Mouse (Mus musculus) gastrocnemius, postnatal 4 days (tissue): ENCODE measurements around the gene Cdh10. TPM values are rescaled to one million over a fixed set of nuclear protein-coding genes. Genes with fewer than 3 reads are reported as not detected.

Experiments
- DNase-seq, 2 experiments: peaks; one replicate each; pipeline ENCODE4 v3.0.0; 2021 to 2022; ENCODE audit warnings: low spot score in 2 of 2, mixed read lengths in 2 of 2
- total RNA-seq, 2 experiments: library from RNA; stranded (reverse); gene quantifications; 2 replicates each; pipeline ENCODE4 v1.2.3; 2021

Gene Cdh10
- total RNA-seq, 2 experiments from 2014 or later: 0.49 to 0.64 TPM

- DNase-seq: no peak
These were observed 133.5 kb downstream of the Cdh10 start for GRCm38 (mm10) chr15:18952266-18952665.

GRCm38 (mm10) chr15:18975041-18975440 is 156.3 kb downstream of the Cdh10 start:
- DNase-seq: no peak

GRCm38 (mm10) chr15:18984891-18985290 is 166.1 kb downstream of the Cdh10 start:
- DNase-seq: no peak

DNA sequence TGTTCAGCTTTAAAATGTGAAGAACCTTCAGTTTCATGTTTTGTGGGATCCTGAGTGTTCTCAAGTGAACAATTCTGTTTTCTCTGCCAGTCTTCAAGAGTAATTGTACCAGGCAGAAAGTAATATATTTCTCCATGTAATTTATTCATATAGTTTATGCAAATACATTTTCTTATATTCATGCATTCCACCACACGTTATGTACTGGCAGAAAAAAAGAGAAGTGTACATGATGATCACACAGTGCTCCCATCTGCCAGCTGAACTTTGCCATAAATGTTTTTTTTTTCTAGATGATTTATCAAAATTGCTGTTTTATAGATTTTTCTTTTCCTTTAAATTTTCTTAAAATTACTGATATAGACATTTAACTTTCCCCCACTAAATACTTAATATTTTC is 168.9 kb downstream of the Cdh10 start:
- no peak for DNase-seq

DNA sequence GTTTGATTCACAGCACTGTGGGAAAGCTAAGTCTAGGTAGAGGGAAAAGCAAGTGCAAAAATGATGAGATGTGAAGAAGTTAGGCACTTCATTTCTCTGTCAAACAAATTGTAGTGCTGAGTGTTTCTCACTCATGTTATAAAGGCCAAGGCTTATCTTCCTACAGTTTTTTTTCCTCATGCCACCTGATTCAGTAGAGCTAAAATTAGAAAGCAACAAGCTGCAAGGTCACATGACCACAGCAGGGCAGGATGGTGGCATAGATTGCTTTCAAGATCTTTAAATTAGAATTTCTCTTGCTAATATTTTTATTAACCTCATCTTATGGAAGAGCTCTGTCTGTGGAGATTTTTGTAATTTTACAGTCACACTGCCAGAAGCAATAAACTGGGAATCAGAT is 174.8 kb downstream of the Cdh10 start:
- DNase-seq: no peak

DNA sequence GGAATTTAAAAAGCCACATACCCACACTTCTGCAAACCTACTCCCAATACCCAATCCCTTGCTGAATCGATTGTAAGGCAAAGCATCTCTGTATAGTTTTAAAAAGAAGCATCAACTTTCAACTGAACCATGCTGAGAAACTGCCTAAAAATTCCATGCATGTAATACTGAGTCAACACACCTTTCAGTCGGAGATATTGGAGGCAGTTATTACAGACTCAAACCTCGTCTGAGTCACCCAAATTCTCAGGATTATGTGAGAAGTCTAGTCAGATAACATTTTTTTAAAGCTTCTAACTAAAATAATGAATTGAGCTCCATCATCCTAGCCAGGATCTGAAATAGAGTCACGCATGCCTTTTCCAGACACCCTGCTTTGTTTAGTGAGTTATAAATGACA is 175.5 kb downstream of the Cdh10 start:
- no peak for DNase-seq

GRCm38 (mm10) chr15:19010829-19011228 is 192.1 kb downstream of the Cdh10 start:
- DNase-seq: no peak

DNA sequence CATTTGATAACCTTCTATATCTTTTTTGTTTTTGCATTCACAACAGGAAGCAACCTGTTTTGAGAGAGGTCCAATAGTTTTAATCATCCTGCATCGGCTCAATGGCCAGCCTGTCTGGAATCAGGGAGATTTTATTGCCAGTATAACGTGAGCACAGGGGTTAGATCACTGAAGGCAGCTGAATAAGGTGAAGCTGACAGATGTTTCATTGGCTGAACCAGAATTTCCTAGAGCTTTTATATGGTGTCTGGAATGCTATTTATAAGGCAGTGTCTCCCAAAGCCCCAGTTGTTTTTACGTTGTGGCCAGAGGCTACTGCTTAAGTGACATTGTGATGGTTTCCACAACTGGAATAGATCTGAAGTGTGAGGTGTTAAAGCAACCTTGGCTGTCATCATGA is 214.2 kb downstream of the Cdh10 start:
- DNase-seq: no peak

- no peak for DNase-seq
These were observed 221.3 kb downstream of the Cdh10 start for GRCm38 (mm10) chr15:19040077-19040476.
